Mouse (Mus musculus) hindlimb bud, embryonic 11.5 days (tissue): ENCODE data around the gene Ttc28.
A peak's percentile ranks its signal among the peaks of the same experiment; 100 is the strongest.

Experiments used
- DNase-seq: peaks from one replicate; pipeline ENCODE4 v3.0.0-alpha.2; 2012; ENCODE audit warnings: low read depth, low spot score; ENCODE audit errors: extremely low spot score

The Ttc28 gene

GRCm38 (mm10) chr5:110879042-110879441 is 561 bp upstream of the Ttc28 start:
- DNase-seq: no peak

- no peak for DNase-seq
These were observed 9.0 kb downstream of the Ttc28 start for GRCm38 (mm10) chr5:110888596-110888995.

DNA sequence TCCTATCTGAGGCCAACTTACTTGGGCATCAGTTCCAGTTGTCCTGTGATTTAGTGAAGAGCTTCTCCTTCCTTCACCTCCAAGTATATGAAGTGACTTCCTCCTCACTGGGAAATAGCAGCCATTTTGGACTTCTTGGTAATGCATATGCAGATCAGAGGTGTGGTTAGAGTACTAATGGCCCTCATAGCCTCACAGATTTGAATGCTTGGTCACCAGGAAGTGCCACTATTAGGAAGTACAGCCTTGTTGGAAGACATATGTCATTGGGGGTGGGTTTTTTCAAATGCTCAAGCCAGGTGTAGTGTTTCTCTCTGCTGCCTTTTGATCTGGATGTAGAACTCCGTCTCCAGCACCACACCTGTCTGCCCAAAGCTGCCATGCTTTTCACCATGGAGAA is 10.3 kb downstream of the Ttc28 start:
- no peak for DNase-seq

GRCm38 (mm10) chr5:110890561-110890960 is 11.0 kb downstream of the Ttc28 start:
- DNase-seq: no peak

DNA sequence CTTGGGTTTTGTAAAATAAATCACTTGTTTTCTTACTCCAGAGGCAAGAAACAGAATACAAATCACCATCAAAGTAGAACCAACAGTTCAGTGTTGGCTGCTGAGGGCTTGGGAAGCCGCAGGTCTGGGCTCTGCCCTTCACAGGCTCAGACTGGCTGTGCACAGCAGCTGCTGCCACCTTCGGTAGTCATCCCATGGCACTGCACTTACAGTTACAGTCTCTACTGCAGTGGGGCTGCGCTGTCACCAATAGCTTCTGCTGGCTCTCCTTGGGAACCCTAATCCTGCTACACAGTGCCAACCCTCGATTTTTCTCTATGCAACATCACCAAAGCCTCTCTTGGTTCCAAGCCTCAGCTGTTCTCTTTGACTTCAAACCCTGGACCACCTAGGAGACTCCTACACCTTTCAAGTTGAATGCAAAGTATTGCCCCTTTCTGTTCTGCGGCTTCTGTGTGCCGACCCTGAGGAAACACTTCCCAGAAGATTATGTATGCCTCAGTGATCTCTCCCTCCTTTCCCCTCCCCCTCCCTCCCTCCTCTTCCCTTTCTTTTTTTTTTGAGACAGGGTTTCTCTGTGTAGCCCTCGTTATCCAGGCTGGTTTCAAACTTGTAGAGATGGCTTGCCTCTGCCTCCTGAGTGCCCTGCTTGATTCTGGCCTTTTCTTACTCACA is 17.6 kb downstream of the Ttc28 start:
- DNase-seq: no peak

DNA sequence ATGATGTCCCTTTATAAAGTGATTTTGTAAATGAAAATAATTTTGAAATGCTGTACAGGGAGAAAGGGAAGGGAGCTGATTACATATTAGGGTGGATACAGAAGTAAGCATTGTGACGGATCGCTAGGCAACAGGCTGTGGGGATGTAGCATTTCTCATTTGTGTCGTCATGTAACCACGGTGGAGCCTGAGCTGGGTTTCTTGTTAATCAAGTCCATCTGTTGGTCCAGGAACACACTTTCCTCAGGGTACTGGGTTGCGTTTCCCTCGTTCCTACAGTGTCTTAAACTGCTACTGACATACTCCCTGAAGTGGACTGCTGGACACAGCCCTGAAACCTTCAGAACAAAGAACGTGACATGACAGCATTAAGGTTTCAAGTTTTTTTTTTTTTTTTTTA is 18.6 kb downstream of the Ttc28 start:
- peak; percentile 78 for DNase-seq

DNA sequence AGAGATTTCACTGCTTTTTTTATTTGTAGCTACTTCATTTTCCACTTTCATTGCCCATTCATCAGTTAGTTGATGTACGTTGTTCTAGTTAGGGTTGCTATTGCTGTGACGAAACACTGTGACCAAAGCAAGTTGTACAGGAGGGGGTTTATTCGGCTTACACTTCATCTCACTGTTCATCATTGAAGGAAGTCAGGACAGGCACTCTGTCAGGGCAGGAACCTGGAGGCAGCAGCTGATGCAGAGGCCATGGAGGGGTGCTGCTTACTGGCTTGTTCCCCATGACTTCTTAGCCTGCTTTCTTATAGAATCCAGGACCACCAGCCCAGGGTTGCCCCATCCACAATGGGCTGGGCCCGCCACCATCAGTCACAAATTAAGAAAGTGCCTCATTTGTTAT is 19.2 kb downstream of the Ttc28 start:
- DNase-seq: no peak

DNA sequence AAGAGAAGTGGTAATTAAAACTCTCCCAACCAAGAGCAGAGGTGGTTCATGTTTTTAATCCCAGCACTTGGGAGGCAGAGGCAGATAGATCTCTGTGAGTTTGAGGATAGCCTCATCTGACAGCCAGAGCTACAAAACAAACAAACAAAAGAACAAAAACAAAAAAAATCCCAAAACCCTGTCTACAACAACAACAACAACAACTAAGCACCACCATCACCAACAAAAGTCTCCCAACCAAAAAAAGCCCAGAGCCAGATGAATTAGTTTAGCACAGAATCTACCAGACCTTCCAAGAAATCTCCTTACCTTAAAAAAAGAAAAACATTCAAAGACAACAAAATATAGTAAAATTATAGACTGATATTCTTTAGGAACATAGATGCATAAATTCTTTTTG is 20.7 kb downstream of the Ttc28 start:
- DNase-seq: no peak

GRCm38 (mm10) chr5:110906708-110907107 is 27.1 kb downstream of the Ttc28 start:
- no peak for DNase-seq

GRCm38 (mm10) chr5:110908879-110909278 is 29.3 kb downstream of the Ttc28 start:
- no peak for DNase-seq

GRCm38 (mm10) chr5:110909955-110910589 is 30.5 kb downstream of the Ttc28 start:
- DNase-seq: no peak

- DNase-seq: no peak
These were observed 35.3 kb downstream of the Ttc28 start for GRCm38 (mm10) chr5:110914859-110915258.

DNA sequence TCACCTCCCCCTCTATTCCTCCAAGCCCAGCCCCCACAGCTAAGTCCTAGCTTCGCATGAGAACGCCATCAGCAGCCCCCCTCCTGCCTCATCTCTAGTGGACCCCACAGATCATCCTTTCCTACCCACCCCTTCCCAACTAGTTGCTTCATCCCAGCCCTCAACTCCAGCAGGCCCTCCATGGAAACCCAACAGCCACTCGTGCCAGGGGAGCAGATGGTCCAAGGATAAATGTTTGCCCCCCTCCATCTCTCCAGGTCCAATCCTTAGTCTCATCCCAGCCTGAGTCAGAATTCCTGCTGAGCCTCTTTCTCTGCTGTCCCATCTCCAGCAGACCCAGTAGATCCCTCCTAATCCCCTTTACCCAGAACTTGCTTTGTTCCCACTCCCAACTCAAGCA is 36.6 kb downstream of the Ttc28 start:
- no peak for DNase-seq

DNA sequence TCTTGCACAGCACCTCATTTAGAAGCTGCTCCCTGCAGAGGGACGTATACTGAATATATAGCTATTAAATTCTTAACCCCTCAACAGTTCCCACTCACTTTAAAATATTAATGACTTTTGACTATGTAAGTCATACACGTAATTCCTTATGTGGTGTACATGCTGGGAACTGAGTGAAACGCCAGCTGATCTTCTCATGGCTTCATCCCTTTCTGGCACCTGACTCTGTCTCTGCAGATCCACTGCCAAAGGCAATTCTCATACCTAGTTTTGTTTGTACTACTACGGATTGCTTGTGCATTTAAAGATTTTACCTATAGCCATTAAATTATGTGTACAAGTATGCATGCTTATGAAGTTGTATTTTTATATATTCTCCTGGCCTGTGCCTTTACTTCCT is 39.9 kb downstream of the Ttc28 start:
- no peak for DNase-seq

DNA sequence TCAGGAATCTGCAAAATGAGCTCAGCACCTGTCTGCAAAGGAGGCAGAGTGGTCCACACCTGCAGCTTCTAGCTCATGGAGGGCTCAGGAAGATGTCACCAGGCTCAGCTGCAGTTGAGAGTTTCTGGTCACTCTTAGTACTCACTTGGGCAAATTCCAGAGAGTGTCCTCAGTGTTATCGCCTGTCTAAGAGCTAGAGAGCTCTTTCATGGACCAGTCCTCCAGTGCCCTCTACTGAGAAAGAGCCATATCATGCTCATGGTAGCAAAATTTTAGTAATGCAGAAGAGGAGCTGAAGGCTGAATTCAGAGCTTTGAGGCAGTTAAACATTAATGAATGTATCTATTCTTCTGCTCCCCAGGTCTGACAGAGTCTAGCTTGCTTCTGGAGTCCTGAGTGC is 43.7 kb downstream of the Ttc28 start:
- DNase-seq: no peak

DNA sequence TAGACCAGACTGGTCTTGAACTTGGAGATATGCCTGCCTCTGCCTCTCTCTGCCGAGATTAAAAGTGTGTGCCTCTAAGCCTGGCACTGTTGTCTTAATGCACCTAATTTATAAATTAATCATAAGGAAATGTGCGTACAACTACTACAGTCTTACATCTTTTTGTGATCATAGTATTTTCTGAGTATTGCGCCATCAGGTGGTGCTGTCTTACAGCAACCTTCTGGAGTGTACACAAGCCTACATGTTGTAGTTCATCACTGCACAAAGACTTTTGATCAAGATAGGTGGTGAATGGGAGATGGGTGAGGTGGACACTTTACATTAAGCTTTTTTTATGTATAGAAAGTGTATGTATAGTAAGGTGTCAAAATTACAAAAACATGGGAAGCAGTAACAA is 45.0 kb downstream of the Ttc28 start:
- no peak for DNase-seq

- no peak for DNase-seq
These were observed 46.2 kb downstream of the Ttc28 start for GRCm38 (mm10) chr5:110925804-110926203.

GRCm38 (mm10) chr5:110928289-110928688 is 48.7 kb downstream of the Ttc28 start:
- DNase-seq: no peak

GRCm38 (mm10) chr5:110929306-110929705 is 49.7 kb downstream of the Ttc28 start:
- no peak for DNase-seq

DNA sequence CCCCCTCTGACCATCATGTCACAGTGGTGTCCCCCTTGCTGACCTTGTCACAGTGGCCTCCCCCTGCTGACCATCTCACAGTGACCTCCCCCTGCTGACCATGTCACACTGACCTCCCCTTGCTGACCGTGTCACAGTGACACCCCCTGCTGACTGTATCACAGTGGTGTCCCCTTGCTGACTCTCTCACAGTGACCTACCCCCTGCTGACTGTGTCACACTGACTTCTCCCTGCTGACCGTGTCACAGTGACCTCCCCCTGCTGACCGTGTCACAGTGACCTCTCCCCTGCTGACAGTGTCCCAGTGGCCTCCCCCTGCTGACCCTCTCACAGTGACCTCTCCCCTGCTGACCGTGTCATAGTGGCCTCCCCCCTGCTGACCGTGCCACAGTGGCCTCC is 57.0 kb downstream of the Ttc28 start:
- no peak for DNase-seq

GRCm38 (mm10) chr5:110944326-110944725 is 64.7 kb downstream of the Ttc28 start:
- DNase-seq: no peak

GRCm38 (mm10) chr5:110948476-110949399 is 69.1 kb downstream of the Ttc28 start:
- DNase-seq: no peak
